Mouse (Mus musculus): ENCODE results near the gene Mettl14. TPM values are rescaled to one million over a fixed set of nuclear protein-coding genes. Genes with fewer than 3 reads are reported as not detected.

The Mettl14 gene
- 22.6 and 22.9 TPM in 2 replicates for polyA plus RNA-seq (2016; fragmentation: Nextera tagmentation; extraction: Ambion mirVana)

DNA sequence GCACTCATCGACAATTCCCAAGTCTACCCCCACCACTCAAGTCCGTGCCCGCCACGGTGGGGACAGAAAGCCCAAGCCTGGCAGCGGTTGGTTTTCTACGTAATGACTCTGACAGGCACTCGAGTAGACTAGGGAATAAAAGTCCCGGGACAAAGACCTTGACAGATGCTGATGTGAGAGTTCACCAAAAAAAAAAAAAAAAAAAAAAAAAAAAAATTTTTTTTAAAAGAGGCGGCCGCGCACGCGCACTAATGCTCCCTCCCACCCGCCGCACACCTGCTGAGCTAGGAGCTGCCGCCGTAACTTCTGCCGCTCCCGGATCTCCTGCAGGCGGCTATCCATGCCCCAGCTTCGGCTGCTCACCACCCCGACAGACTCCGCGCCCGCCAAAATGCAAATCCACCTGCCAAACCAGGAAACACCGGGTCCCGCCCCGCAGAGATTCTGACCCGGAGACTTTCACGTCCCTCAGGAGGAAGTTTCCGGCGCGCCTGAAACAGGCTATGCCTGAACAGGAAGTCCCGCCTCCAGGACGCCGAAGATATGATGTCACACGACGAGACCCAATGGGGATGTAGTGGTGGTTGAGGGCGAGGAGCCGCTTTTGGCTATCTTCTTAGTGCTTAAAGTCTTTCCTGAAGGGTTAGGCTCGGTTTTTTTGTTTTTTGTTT lies at the start of gene Mettl14:
Gene Mettl14, minus strand, starts transcription at position 623 of the 671 bp plus-strand sequence.
- Histone ChIP-seq H3K9me3 (replicated peaks) (no peaks in the 10 kb centered on the region), H3K27me3 (replicated peaks) (no peaks in the 10 kb centered on the region), H3K4me2 (peak within 1 kb of the TSS; percentile 84), H3K36me3 (peaks cover 12% of the 10 kb centered on the region), H3K4me1 (replicated peaks) (peaks cover 3% of the 10 kb centered on the region; the same call in 1 of the 2 replicates), H3K4me3 (peak within 1 kb of the TSS; percentile 91), H3K9ac (peak within 1 kb of the TSS; percentile 87), H3K27ac (ENCODE audit: poor library complexity, severe bottlenecking) (peak within 1 kb of the TSS; percentile 95)
- under 1% methylated on average over 41 of the region's 41 CpGs for WGBS
- peak; percentile 98 for ATAC-seq (ENCODE audit: insufficient number of reproducible peaks, low FRiP score)

DNA sequence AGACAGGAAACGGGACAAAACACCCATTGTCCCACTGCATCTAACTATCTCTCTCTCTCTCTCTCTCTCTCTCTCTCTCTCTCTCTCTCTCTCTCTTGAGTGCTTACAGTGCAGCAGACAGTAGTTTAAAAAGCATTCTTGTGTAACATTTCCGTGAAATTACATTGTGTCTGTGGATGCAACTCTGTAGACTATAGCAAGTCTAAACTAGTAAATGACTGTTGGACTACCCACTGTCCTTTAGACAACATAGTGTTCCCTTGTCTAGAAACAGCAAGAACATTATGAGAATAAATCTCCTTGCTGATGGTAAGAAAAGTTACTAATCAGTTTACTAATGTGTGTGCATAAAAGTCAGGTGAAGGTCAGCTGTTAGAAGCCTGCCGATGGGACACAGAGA lies 47.5 kb upstream of the Mettl14 start:
- H3K27me3 ChIP-seq (replicated peaks), result no peaks in the 10 kb centered on the region
- no peaks in the 10 kb centered on the region for H3K4me1 ChIP-seq (replicated peaks)
- no peak overlapping the region for H3K4me2 ChIP-seq
- no peak overlapping the region for H3K9ac ChIP-seq
- H3K9me3 ChIP-seq (replicated peaks), result no peaks in the 10 kb centered on the region
- H3K36me3 ChIP-seq, result no peaks in the 10 kb centered on the region
- H3K27ac ChIP-seq (ENCODE audit: poor library complexity, severe bottlenecking), result no peak overlapping the region
- H3K4me3 ChIP-seq, result no peak overlapping the region
- WGBS, result 66% methylated on average over 3 of the region's 3 CpGs
- no peak for ATAC-seq (ENCODE audit: insufficient number of reproducible peaks, low FRiP score)

DNA sequence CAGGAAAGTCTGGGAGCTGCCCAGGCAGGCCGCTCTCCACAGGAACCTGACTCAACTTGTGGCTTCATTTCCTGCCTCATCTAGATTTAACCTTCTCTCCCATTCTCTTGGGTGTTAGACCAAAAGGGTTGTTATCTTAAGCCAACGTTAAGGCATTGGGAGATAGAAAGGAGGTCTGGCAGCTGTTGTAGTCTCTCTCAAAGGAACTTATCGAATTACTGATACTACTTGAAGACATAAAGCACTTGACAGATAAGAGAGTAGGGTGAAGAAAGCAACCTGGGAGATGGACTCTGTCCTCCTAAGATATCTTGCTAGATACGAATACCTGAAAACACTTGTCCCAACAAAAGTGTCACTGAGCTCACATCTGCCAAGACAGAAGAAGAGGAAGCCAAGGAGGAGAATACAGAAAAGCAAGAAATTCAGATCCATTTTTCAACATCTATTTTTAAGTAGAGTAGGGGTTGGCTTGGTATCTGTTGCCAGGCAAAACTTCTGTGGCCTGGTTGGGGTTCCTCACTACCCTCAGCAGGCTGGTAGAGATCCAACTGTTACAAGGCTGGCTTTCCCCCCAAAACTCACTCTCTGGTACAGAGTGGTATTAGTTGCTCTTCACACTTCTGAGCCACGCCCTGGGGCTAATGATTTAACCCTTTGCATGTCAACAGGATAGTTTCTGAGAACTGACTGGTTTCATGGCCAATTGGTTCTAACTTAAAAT lies 46.2 kb upstream of the Mettl14 start:
- Histone ChIP-seq H3K36me3 (no peaks in the 10 kb centered on the region), H3K27ac (ENCODE audit: poor library complexity, severe bottlenecking) (no peak overlapping the region), H3K4me3 (no peak overlapping the region), H3K27me3 (replicated peaks) (no peaks in the 10 kb centered on the region), H3K4me2 (no peak overlapping the region), H3K4me1 (replicated peaks) (no peaks in the 10 kb centered on the region), H3K9me3 (replicated peaks) (no peaks in the 10 kb centered on the region), H3K9ac (no peak overlapping the region)
- ATAC-seq (ENCODE audit: insufficient number of reproducible peaks, low FRiP score), result no peak
- 23% methylated on average over 5 of the region's 5 CpGs for WGBS

DNA sequence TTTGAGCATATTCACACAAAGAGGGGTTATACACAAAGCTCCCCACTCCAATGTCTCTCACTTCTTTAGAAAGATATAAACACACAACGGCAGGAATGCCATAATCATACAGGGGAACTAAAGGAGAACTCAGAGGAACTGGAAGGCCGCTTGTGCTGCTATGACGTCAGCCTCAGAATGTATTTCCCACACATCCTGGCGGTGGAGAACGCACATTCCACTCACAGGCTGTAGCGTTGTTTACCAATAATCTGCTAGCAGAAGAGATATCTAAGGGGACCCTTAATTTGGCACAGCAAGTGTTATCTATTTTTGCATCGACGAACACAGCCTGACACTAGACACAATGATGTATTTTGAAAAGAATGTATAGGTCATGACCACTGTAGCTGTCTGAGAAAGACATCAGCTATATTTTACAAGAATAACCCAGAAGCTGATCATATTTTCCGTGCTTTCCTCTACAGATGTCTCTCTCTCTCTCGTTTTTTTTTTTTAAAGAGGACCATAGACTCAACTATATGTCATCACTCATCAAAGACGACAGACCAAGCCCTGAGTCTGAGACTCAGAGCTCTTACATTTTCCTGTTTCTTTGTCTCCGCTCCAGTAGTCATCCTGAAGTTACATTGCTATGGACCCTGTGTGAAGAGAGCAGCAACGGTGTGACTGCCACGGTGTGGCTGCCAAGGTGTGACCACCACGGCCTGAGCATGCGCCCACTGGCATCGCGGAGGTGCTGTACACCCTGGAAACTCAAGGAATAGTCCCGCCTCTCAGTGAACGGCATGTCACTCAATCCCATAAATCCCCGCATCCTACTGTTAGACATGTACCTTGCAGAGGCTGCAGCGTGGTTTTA lies 43.9 kb upstream of the Mettl14 start:
- Histone ChIP-seq H3K9me3 (replicated peaks) (no peaks in the 10 kb centered on the region), H3K27ac (ENCODE audit: poor library complexity, severe bottlenecking) (no peak overlapping the region), H3K27me3 (replicated peaks) (no peaks in the 10 kb centered on the region), H3K4me3 (no peak overlapping the region), H3K4me2 (no peak overlapping the region), H3K36me3 (no peaks in the 10 kb centered on the region), H3K4me1 (replicated peaks) (no peaks in the 10 kb centered on the region), H3K9ac (no peak overlapping the region)
- no peak for ATAC-seq (ENCODE audit: insufficient number of reproducible peaks, low FRiP score)
- 68% methylated on average over 22 of the region's 22 CpGs for WGBS

DNA sequence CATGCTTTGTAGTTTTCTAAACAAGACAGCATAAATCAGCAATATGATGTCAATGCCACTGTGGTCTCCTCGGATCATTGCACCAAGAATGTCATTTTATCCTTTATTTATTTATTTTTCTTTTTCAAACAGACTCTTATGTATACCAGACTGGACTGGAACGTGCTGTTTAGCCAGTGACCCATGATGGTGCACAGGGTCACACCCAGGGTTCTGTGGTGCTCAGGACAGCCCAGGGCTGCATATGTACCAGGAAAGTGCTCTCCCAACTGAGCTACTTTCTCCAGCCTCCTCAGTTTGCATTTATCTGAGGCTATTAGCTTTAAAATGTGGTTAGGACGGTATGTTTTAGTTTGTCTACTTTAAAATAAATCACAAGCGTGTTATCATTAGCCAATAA lies 42.1 kb upstream of the Mettl14 start:
- H3K4me2 ChIP-seq, result no peak overlapping the region
- H3K4me3 ChIP-seq, result no peak overlapping the region
- no peaks in the 10 kb centered on the region for H3K36me3 ChIP-seq
- no peak overlapping the region for H3K9ac ChIP-seq
- H3K4me1 ChIP-seq (replicated peaks), result no peaks in the 10 kb centered on the region
- ATAC-seq (ENCODE audit: insufficient number of reproducible peaks, low FRiP score), result no peak
- no peak overlapping the region for H3K27ac ChIP-seq (ENCODE audit: poor library complexity, severe bottlenecking)
- H3K9me3 ChIP-seq (replicated peaks), result peaks cover 4% of the 10 kb centered on the region
- H3K27me3 ChIP-seq (replicated peaks), result no peaks in the 10 kb centered on the region
- WGBS, result 66% methylated on average over 4 of the region's 4 CpGs

DNA sequence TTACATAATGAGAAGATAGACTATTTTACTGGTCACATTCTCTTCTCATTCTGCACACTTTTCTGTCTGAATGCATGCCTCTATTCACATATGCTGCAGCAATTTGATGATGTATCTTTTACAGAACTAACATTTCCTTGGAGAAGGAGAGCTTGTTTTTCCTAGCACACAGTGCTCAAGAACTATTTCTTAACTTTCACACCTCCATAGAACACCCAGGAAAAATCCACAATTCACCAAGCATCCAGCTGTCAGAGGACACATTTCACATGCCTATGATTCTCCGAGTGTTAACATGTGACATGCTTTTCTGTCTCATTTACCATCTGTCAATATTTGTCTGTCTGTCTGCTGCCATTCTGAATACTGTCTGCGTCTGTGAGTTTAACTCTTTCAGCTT lies 39.7 kb upstream of the Mettl14 start:
- Histone ChIP-seq H3K27me3 (replicated peaks) (no peaks in the 10 kb centered on the region), H3K4me1 (replicated peaks) (no peaks in the 10 kb centered on the region), H3K36me3 (no peaks in the 10 kb centered on the region), H3K9ac (no peak overlapping the region), H3K4me2 (no peak overlapping the region), H3K4me3 (no peak overlapping the region), H3K27ac (ENCODE audit: poor library complexity, severe bottlenecking) (no peak overlapping the region), H3K9me3 (replicated peaks) (peaks cover 4% of the 10 kb centered on the region)
- no peak for ATAC-seq (ENCODE audit: insufficient number of reproducible peaks, low FRiP score)
- whole genome bisulfite sequencing, result 62% methylated on average over 2 of the region's 2 CpGs

DNA sequence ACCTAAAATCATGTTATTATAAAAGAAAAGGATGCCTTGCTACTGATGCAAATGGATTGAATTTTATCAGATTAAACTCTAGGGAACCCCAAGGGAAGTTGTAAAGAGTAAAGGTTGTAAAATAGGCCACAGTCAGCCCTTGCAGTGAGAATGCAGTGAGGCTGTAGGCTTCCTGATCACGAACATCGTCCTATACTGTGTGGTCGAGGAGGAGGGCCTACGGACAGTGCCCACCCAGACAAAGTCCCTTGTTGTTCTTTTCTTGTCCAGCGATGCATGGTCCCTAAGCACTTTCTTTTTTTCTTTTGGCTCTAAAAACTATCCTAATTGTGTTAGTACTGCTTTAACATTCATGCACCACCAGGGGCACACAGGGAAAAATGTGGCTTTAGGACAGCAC lies 27.3 kb upstream of the Mettl14 start:
- no peaks in the 10 kb centered on the region for H3K4me1 ChIP-seq (replicated peaks)
- H3K4me3 ChIP-seq, result no peak overlapping the region
- ATAC-seq (ENCODE audit: insufficient number of reproducible peaks, low FRiP score), result no peak
- 80% methylated on average over 5 of the region's 5 CpGs for WGBS
- H3K9ac ChIP-seq, result no peak overlapping the region
- H3K27ac ChIP-seq (ENCODE audit: poor library complexity, severe bottlenecking), result no peak overlapping the region
- no peaks in the 10 kb centered on the region for H3K36me3 ChIP-seq
- no peaks in the 10 kb centered on the region for H3K9me3 ChIP-seq (replicated peaks)
- H3K4me2 ChIP-seq, result no peak overlapping the region
- no peaks in the 10 kb centered on the region for H3K27me3 ChIP-seq (replicated peaks)

DNA sequence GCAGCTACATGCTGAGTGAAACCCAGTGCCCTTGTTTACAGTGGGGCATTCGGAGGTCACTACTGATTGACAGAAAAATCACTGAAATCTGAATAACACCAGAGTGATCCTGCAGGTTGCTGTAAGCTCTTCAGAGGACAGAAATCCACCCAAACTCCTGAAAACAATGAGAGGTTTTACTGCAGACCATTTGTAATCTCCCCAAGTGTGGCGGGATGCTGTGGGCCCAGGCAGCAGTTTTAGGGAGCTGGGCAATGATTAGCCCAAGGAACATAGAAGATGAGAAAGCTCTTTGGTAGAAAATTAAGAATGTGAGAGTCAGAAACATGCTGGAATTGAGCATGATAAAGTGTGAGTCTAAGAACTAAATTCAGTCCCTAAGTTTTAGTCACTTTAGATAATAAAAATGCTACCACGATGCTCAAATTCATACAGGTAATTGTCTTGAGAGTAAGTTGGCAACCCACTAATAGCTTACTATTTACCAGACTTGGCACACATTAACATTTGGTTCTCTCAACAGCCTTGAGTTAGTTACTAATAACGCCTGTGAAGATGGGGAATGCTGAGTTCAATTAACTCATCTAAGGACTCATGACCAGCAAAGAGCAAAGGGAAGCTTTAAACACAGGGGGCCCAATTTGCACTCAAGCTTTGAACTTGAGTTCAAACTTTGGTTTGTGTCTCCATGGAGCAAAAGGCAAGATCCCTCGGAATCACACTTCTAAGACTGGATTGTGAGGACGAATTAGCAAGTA lies 26.1 kb upstream of the Mettl14 start:
- WGBS, result 67% methylated on average over 6 of the region's 6 CpGs
- no peaks in the 10 kb centered on the region for H3K36me3 ChIP-seq

DNA sequence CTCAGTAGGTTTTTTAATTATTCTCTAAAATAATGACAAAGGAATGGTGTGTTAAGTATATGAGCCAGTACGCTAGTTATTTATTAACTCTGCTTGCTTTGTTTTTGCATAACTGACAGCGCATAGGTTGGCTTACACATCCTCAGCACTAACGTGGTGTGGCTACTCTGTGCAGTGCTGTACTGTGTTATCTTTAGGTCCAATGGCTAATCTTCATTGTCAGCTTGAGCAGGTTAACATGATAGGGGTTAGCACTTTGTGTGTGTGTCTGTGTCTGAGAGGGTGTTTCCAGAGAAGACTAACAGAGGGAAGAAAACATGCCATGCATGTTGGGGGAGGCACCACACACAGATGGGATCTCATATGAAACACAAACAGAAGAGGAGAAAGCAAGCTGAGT lies 19.0 kb upstream of the Mettl14 start:
- 63% methylated on average over 3 of the region's 3 CpGs for WGBS
- H3K9ac ChIP-seq, result no peak overlapping the region
- H3K4me3 ChIP-seq, result no peak overlapping the region
- no peak overlapping the region for H3K27ac ChIP-seq (ENCODE audit: poor library complexity, severe bottlenecking)
- H3K4me1 ChIP-seq (replicated peaks), result no peaks in the 10 kb centered on the region
- H3K36me3 ChIP-seq, result no peaks in the 10 kb centered on the region
- H3K27me3 ChIP-seq (replicated peaks), result 0 out of 2 replicates have a peak, but pooled peaks cover 4% of the 10 kb centered on the region
- no peak for ATAC-seq (ENCODE audit: insufficient number of reproducible peaks, low FRiP score)
- no peaks in the 10 kb centered on the region for H3K9me3 ChIP-seq (replicated peaks)
- H3K4me2 ChIP-seq, result no peak overlapping the region

More for the DNA sequence above, 26.1 kb upstream of the Mettl14 start:
- Histone ChIP-seq H3K9ac (no peak overlapping the region), H3K4me3 (no peak overlapping the region), H3K9me3 (replicated peaks) (no peaks in the 10 kb centered on the region), H3K27me3 (replicated peaks) (no peaks in the 10 kb centered on the region), H3K27ac (ENCODE audit: poor library complexity, severe bottlenecking) (no peak overlapping the region), H3K4me1 (replicated peaks) (no peaks in the 10 kb centered on the region), H3K4me2 (no peak overlapping the region)
- ATAC-seq (ENCODE audit: insufficient number of reproducible peaks, low FRiP score), result no peak

DNA sequence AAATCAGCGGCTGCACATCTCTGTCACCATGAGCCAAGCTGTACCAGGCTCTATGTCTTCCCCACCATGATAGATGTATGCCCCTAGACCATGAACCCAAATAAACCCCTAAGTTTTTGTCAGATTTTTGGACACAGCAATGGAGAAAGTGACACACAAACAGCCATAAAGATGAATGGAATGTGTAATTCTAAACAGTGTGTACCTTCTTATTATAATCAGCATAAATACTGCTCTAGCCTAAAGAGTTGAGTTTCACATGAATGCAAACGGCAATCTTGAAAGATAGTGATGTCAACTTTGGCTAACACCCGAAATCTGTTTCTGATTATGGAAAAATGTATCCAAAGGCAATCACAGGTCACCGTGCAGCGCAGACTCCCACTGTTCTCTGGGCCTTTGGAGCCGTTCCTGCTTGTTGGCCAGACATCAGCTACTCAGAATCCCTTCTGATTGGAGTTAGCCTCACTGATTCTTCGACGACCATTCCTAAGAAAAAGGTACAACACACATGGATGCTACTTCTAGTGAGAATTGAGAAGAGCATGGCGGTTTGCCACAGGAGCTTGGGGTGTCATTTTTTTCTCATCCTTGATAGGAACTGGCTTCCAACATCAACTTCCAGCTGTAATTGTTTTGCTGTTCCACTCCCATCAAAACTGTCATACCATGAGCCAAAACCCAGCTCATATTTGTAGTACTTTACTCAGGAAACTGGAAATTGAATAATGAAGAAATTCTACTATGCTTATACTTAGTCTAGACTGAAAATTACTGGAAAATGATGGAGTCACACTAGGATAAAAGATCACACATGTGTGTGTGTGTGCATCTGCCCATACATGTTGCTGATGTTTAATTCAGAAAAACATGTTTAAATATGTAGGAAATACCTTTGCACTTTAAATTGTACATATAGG lies 11.9 kb upstream of the Mettl14 start:
- Histone ChIP-seq H3K4me2 (no peak overlapping the region), H3K9me3 (replicated peaks) (no peaks in the 10 kb centered on the region), H3K4me1 (replicated peaks) (no peaks in the 10 kb centered on the region), H3K9ac (no peak overlapping the region), H3K27me3 (replicated peaks) (0 out of 2 replicates have a peak, but pooled peaks cover 4% of the 10 kb centered on the region), H3K27ac (ENCODE audit: poor library complexity, severe bottlenecking) (no peak overlapping the region), H3K4me3 (no peak overlapping the region), H3K36me3 (no peaks in the 10 kb centered on the region)
- 67% methylated on average over 9 of the region's 9 CpGs for WGBS
- no peak for ATAC-seq (ENCODE audit: insufficient number of reproducible peaks, low FRiP score)

All from heart, embryonic 12.5 days (tissue).